Mouse (Mus musculus) mouse embryonic stem cell (cell line): ENCODE data around the gene Gm17662.

Experiments used
- in situ Hi-C, 2 experiments: fragments of 300-500 bp; cut with MboI; formaldehyde crosslinking; loops; 1 replicate in 1 of 2; 3 replicates in 1 of 2; pipeline ENCODE4 v1.14.3; 2019 to 2020; ENCODE audit warnings: low sequenced_read_pairs in 2 of 2, low pct_unique_long_range_greater_than_20kb in 1 of 2, mixed read lengths in 1 of 2; ENCODE audit not compliant: unreplicated experiment in 1 of 2

Gm17662 gene

GRCm38 (mm10) chr4:104875832-104876231 is 18.7 kb downstream of the Gm17662 start:
- in situ Hi-C loops = loop anchor here in 1 of 2 experiments (25.0 kb wide), 1 partner anchor 364 kb away; no protein-coding TSS in a partner anchor

- in situ Hi-C loops = loop anchor here in 1 of 2 experiments (25.0 kb wide), 1 partner anchor 364 kb away; no protein-coding TSS in a partner anchor
Observed at GRCm38 (mm10) chr4:104876323-104876722, 19.2 kb downstream of the Gm17662 start, which contains the start of gene C8a. TSS of gene C8a (minus strand) at chr4:104876398.

DNA sequence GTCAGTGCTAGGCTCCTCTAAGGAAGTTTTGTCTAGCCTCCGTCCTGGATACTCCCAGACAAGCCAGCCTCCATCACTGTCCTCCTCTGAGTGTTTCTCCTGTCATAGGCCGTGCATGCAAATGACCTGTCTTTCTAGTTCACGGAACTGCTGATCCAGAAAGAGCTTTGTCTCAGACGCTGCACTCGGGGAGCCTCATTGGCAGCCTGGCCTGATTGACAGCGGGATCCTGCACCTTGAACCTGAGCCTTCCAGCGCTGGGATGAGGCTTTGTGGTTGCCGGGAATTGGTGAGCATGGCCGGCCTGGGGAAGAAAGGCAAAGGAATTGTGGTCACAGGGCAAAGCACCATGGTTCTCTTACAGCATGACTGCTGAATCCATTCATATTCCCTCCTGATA is 30.4 kb downstream of the Gm17662 start:
- in situ Hi-C loops = loop anchor here in 1 of 2 experiments (25.0 kb wide), 1 partner anchor 375 kb away; no protein-coding TSS in a partner anchor

DNA sequence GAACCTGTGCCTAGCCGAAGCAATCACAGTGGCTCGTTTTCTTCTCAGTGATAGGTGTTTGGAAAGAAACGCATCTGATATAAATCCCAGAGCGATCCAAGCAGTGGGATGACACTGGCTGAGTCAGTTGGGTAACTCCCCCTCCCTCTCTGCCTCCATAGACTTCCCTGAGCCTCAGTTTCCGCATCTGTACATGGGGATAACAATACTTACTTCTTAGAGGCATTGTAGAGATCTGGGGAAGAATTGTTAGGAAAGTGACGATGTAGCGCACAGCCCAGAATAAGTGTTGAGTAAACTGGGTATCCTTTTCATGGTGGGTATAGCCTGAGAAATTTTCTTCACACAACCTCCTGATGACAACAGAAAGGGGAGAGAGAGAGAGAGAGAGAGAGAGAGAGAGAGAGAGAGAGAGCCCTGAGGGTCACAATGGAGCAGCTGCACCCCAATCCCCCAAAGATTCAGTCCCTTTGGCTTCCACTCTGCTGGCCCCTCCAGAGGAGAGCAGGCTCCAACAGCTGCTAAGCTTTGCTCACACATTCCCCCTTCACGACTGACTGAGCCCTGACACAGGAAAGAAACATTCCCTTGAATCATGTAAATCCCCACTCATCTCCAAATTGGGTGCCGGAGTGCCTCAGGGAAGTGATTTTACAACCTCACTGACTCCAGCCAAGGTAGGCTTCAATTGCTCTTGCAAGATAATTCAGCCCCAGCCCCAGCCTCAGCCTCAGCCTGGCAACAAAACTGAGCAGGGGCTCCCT is 31.6 kb downstream of the Gm17662 start:
- in situ Hi-C loops = loop anchor here in 1 of 2 experiments (25.0 kb wide), 1 partner anchor 376 kb away; no protein-coding TSS in a partner anchor

DNA sequence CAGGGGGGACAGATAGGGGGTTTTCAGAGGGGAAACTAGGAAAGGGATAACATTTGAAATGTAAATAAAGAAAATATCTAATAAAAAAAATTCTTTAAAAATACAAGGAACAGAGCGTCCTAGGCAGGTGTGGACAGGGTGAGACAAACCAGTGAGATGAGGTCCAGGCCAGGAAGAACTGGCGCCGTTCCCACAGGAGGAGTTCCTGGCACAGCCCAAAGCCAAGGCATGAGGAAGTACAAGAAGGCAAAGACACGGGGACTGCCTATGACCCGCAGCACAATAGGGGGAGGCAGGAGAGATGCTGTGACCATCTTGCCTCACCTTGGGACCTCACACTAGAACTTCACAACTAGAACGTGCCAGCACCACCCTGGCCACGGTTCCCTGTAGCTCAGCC is 34.6 kb downstream of the Gm17662 start:
- in situ Hi-C loops = loop anchor here in 1 of 2 experiments (10.0 to 25.0 kb wide), 2 partner anchors 157 to 379 kb away; no protein-coding TSS in a partner anchor

GRCm38 (mm10) chr4:104893588-104893987 is 36.5 kb downstream of the Gm17662 start:
- in situ Hi-C loops = loop anchor here in 1 of 2 experiments (10.0 to 25.0 kb wide), 2 partner anchors 159 to 381 kb away; no protein-coding TSS in a partner anchor

GRCm38 (mm10) chr4:104894004-104894734 is 37.0 kb downstream of the Gm17662 start:
- in situ Hi-C loops = loop anchor here in 1 of 2 experiments (10.0 to 25.0 kb wide), 2 partner anchors 159 to 382 kb away; no protein-coding TSS in a partner anchor

DNA sequence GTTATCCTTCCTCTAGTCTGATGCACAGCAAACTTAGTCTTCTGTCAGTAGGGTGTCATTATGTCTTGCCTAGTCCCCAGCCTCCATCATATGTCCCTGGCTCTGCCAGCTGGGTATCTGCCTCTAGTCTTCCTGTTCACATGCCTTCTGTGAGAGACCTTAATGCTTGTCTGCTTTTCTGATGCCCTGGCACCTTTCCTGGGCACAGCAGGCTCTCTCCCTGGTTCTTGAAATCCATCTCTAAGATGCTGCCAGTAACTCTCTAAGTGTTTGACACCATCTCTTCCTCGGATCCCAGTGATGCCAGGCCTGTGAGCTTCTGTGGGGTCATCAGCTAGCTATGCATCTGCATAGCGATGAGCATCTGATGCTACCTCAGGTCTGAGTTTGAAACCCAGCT is 45.7 kb downstream of the Gm17662 start:
- in situ Hi-C loops = loop anchor here in 1 of 2 experiments (25.0 kb wide), 1 partner anchor 109 kb away; no protein-coding TSS in a partner anchor

DNA sequence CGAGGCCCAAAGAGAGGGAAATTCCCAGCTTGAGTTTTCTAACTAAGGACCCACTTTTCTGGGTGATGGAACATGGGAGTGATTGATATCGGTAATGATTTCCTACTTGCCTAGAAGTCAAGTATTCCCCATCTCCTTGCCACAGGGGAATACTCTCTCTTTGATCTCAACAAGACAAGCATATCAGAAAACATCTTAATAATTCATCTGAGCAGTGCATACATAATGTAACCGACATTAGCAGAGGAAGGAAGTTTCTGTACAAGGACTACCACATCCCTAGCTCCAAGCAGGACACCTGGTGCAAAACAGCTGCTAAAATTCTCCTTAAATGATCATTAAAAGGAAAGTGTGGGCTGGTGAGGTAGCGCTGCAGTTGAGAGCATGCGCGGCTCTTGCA is 47.9 kb downstream of the Gm17662 start:
- in situ Hi-C loops = loop anchor here in 1 of 2 experiments (25.0 kb wide), 1 partner anchor 107 kb away; no protein-coding TSS in a partner anchor
